Mouse (Mus musculus): ENCODE data around the gene Etnk1.

The Etnk1 gene

GRCm38 (mm10) chr6:143208880-143209279, 41.9 kb downstream of the Etnk1 start:
- in situ Hi-C loops (cut with MboI, MseI): no loop called here

GRCm38 (mm10) chr6:143212766-143213165, 45.7 kb downstream of the Etnk1 start:
- in situ Hi-C loops (cut with MboI, MseI): loop anchor here (10.0 kb wide), 1 partner anchor 1622 kb away; no protein-coding TSS in a partner anchor

- in situ Hi-C loops (cut with MboI, MseI): loop anchor here (10.0 kb wide), 1 partner anchor 1621 kb away; no protein-coding TSS in a partner anchor
These were observed 46.4 kb downstream of the Etnk1 start for GRCm38 (mm10) chr6:143213461-143213860.

- in situ Hi-C loops (cut with MboI, MseI): loop anchor here (10.0 kb wide), 1 partner anchor 1619 kb away; no protein-coding TSS in a partner anchor
These were observed 49.2 kb downstream of the Etnk1 start for GRCm38 (mm10) chr6:143216221-143216620.

- in situ Hi-C loops (cut with MboI, MseI): loop anchor here (10.0 kb wide), 1 partner anchor 1615 kb away; no protein-coding TSS in a partner anchor
These were observed 52.3 kb downstream of the Etnk1 start for GRCm38 (mm10) chr6:143219347-143219746.

GRCm38 (mm10) chr6:143221245-143221644, 54.2 kb downstream of the Etnk1 start:
- in situ Hi-C loops (cut with MboI, MseI): no loop called here

- in situ Hi-C loops (cut with MboI, MseI): no loop called here
These were observed 57.0 kb downstream of the Etnk1 start for GRCm38 (mm10) chr6:143224057-143224456.

- in situ Hi-C loops (cut with MboI, MseI): no loop called here
These were observed 57.9 kb downstream of the Etnk1 start for GRCm38 (mm10) chr6:143224885-143225284.

- in situ Hi-C loops (cut with MboI, MseI): no loop called here
These were observed 61.7 kb downstream of the Etnk1 start for GRCm38 (mm10) chr6:143228696-143229095.

GRCm38 (mm10) chr6:143229906-143230305, 62.9 kb downstream of the Etnk1 start:
- in situ Hi-C loops (cut with MboI, MseI): no loop called here

GRCm38 (mm10) chr6:143230888-143231287, 63.9 kb downstream of the Etnk1 start:
- in situ Hi-C loops (cut with MboI, MseI): no loop called here

GRCm38 (mm10) chr6:143232718-143233117, 65.7 kb downstream of the Etnk1 start:
- in situ Hi-C loops (cut with MboI, MseI): no loop called here

GRCm38 (mm10) chr6:143234868-143235267, 67.8 kb downstream of the Etnk1 start:
- in situ Hi-C loops (cut with MboI, MseI): no loop called here

- in situ Hi-C loops (cut with MboI, MseI): no loop called here
These were observed 72.5 kb downstream of the Etnk1 start for GRCm38 (mm10) chr6:143239362-143240074.

GRCm38 (mm10) chr6:143243191-143243590, 76.2 kb downstream of the Etnk1 start:
- in situ Hi-C loops (cut with MboI, MseI): no loop called here

- in situ Hi-C loops (cut with MboI, MseI): no loop called here
These were observed 90.9 kb downstream of the Etnk1 start for GRCm38 (mm10) chr6:143257921-143258320.

- in situ Hi-C loops (cut with MboI, MseI): no loop called here
These were observed 92.2 kb downstream of the Etnk1 start for GRCm38 (mm10) chr6:143259169-143259629.

GRCm38 (mm10) chr6:143259870-143260559, 93.0 kb downstream of the Etnk1 start:
- in situ Hi-C loops (cut with MboI, MseI): no loop called here

- in situ Hi-C loops (cut with MboI, MseI): no loop called here
These were observed 93.7 kb downstream of the Etnk1 start for GRCm38 (mm10) chr6:143260560-143261288.

GRCm38 (mm10) chr6:143261289-143261665, 94.3 kb downstream of the Etnk1 start:
- in situ Hi-C loops (cut with MboI, MseI): no loop called here

GRCm38 (mm10) chr6:143265482-143265881, 98.5 kb downstream of the Etnk1 start:
- in situ Hi-C loops (cut with MboI, MseI): no loop called here

- in situ Hi-C loops (cut with MboI, MseI): no loop called here
These were observed 112.2 kb downstream of the Etnk1 start for GRCm38 (mm10) chr6:143279222-143279621.

Data from regulatory T cell (primary cell).